Mouse (Mus musculus) lung, postnatal 0 days (tissue): ENCODE data around the gene Khdrbs2.

Source experiments
- CTCF ChIP-seq: IDR thresholded peaks from 2 replicates; pipeline ENCODE4 v1.5.1; 2016; ENCODE audit warnings: antibody characterized with exemption, mild to moderate bottlenecking
- EP300 ChIP-seq: IDR thresholded peaks from 2 replicates; pipeline ENCODE4 v1.6.1; 2016; ENCODE audit warnings: antibody characterized with exemption, mild to moderate bottlenecking, control low read depth

- TF ChIP-seq CTCF, result no peak
- no peak for TF ChIP-seq EP300
Measured at GRCm38 (mm10) chr1:32626060-32626459, 453.5 kb downstream of the Khdrbs2 start.
